Mouse (Mus musculus) Muller cell, postnatal 12 days (primary cell): ENCODE measurements around the gene Ms4a6b.
"Not testable (repeated sequence)": the region's sequence is repeated elsewhere in the genome, so short reads cannot be mapped to it uniquely, and the experiment has no call there.

Source experiments
- DNase-seq: peaks from one replicate; pipeline ENCODE4 v3.0.0-alpha.2; 2015; ENCODE audit errors: inconsistent ontology term

Ms4a6b gene

GRCm38 (mm10) chr19:11516246-11516645, at the start of gene Ms4a6b:
Gene Ms4a6b, plus strand, starts transcription at chr19:11516512.
- no peak for DNase-seq

GRCm38 (mm10) chr19:11468361-11468760, 48.0 kb upstream of the Ms4a6b start:
- not testable (repeated sequence) for DNase-seq

- DNase-seq: not testable (repeated sequence)
Observed at GRCm38 (mm10) chr19:11469215-11469614, 47.1 kb upstream of the Ms4a6b start, which contains the start of gene Ms4a6c. Gene Ms4a6c, plus strand, starts transcription at chr19:11469366.

GRCm38 (mm10) chr19:11479714-11480113, 36.6 kb upstream of the Ms4a6b start:
- no peak for DNase-seq

- no peak for DNase-seq
Observed at GRCm38 (mm10) chr19:11482684-11483083, 33.6 kb upstream of the Ms4a6b start.

- DNase-seq: no peak
Observed at GRCm38 (mm10) chr19:11483941-11484340, 32.4 kb upstream of the Ms4a6b start.

GRCm38 (mm10) chr19:11484388-11484787, 31.9 kb upstream of the Ms4a6b start:
- DNase-seq: no peak

- DNase-seq: no peak
Observed at GRCm38 (mm10) chr19:11485266-11485665, 31.0 kb upstream of the Ms4a6b start.

- no peak for DNase-seq
Observed at GRCm38 (mm10) chr19:11485746-11486145, 30.6 kb upstream of the Ms4a6b start, which contains the start of gene Gm8369. Gene Gm8369, plus strand, starts transcription at chr19:11485938.

GRCm38 (mm10) chr19:11486599-11486998, 29.7 kb upstream of the Ms4a6b start:
- no peak for DNase-seq

- DNase-seq: no peak
Observed at GRCm38 (mm10) chr19:11491406-11492189, 24.7 kb upstream of the Ms4a6b start.

GRCm38 (mm10) chr19:11492671-11493070, 23.6 kb upstream of the Ms4a6b start:
- no peak for DNase-seq

GRCm38 (mm10) chr19:11494519-11494918, 21.8 kb upstream of the Ms4a6b start:
- no peak for DNase-seq

- DNase-seq: no peak
Observed at GRCm38 (mm10) chr19:11496361-11496760, 20.0 kb upstream of the Ms4a6b start.

GRCm38 (mm10) chr19:11497300-11497699, 19.0 kb upstream of the Ms4a6b start:
- DNase-seq: not testable (repeated sequence)

- DNase-seq: no peak
Observed at GRCm38 (mm10) chr19:11500796-11501195, 15.5 kb upstream of the Ms4a6b start.

GRCm38 (mm10) chr19:11501326-11501725, 15.0 kb upstream of the Ms4a6b start:
- DNase-seq: no peak

- DNase-seq: no peak
Observed at GRCm38 (mm10) chr19:11504857-11505256, 11.5 kb upstream of the Ms4a6b start.

- no peak for DNase-seq
Observed at GRCm38 (mm10) chr19:11513458-11513857, 2.9 kb upstream of the Ms4a6b start.

- DNase-seq: no peak
Observed at GRCm38 (mm10) chr19:11516845-11517244, 533 bp downstream of the Ms4a6b start.

- DNase-seq: not testable (repeated sequence)
Observed at GRCm38 (mm10) chr19:11517373-11517772, 1.1 kb downstream of the Ms4a6b start.

- not testable (repeated sequence) for DNase-seq
Observed at GRCm38 (mm10) chr19:11518356-11518755, 2.0 kb downstream of the Ms4a6b start.

GRCm38 (mm10) chr19:11520146-11520545, 3.8 kb downstream of the Ms4a6b start:
- no peak for DNase-seq
